Mouse (Mus musculus): ENCODE results near the gene Phyhd1. TPM values are rescaled to one million over a fixed set of nuclear protein-coding genes. Genes with fewer than 3 reads are reported as not detected.

The Phyhd1 gene
- total RNA-seq, 2 experiments from 2014 or later = 94.8 to 104 TPM

- intact Hi-C loops (cut with DNase I) = loop anchor here (1.0 to 5.0 kb wide), 4 partner anchors 33 to 141 kb away; partner anchors contain the start of genes Endog, Kyat1 and Lrrc8a
- DNase-seq (ENCODE audit: low spot score) = peak; percentile 75
Observed at GRCm38 (mm10) chr2:30270134-30270533, 4.1 kb downstream of the Phyhd1 start.

- intact Hi-C loops (cut with DNase I) = no loop called here
- DNase-seq (ENCODE audit: low spot score) = no peak
Observed at GRCm38 (mm10) chr2:30280743-30281142, 14.7 kb downstream of the Phyhd1 start, which contains the start of gene Gm28038. TSS of gene Gm28038 (plus strand) at chr2:30281043.

- no peak for DNase-seq (ENCODE audit: low spot score)
- intact Hi-C loops (cut with DNase I) = no loop called here
Observed at GRCm38 (mm10) chr2:30281651-30282050, 15.6 kb downstream of the Phyhd1 start.

GRCm38 (mm10) chr2:30283193-30283592 is 17.2 kb downstream of the Phyhd1 start:
- DNase-seq (ENCODE audit: low spot score) = no peak
- intact Hi-C loops (cut with DNase I) = no loop called here

- intact Hi-C loops (cut with DNase I) = no loop called here
- DNase-seq (ENCODE audit: low spot score) = no peak
Observed at GRCm38 (mm10) chr2:30285004-30285403, 19.0 kb downstream of the Phyhd1 start.

GRCm38 (mm10) chr2:30285416-30286181 is 19.6 kb downstream of the Phyhd1 start:
- intact Hi-C loops (cut with DNase I) = no loop called here
- no peak for DNase-seq (ENCODE audit: low spot score)

- peak; percentile 91 for DNase-seq (ENCODE audit: low spot score)
- intact Hi-C loops (cut with DNase I) = no loop called here
Observed at GRCm38 (mm10) chr2:30286192-30287026, 20.4 kb downstream of the Phyhd1 start, which contains the start of the genes Dolk and Nup188. TSS of gene Dolk (minus strand) at chr2:30286334. TSS of gene Nup188 (plus strand) at chr2:30286397.

- intact Hi-C loops (cut with DNase I) = no loop called here
- DNase-seq (ENCODE audit: low spot score) = no peak
Observed at GRCm38 (mm10) chr2:30287027-30287373, 21.0 kb downstream of the Phyhd1 start.

- intact Hi-C loops (cut with DNase I) = no loop called here
- no peak for DNase-seq (ENCODE audit: low spot score)
Observed at GRCm38 (mm10) chr2:30299525-30299924, 33.5 kb downstream of the Phyhd1 start.

- no peak for DNase-seq (ENCODE audit: low spot score)
Observed at GRCm38 (mm10) chr2:30299966-30300365, 34.0 kb downstream of the Phyhd1 start.

GRCm38 (mm10) chr2:30306087-30306486 is 40.1 kb downstream of the Phyhd1 start:
- intact Hi-C loops (cut with DNase I) = no loop called here

More at GRCm38 (mm10) chr2:30299966-30300365, 34.0 kb downstream of the Phyhd1 start:
- intact Hi-C loops (cut with DNase I) = no loop called here

GRCm38 (mm10) chr2:30309351-30309750 is 43.3 kb downstream of the Phyhd1 start:
- intact Hi-C loops (cut with DNase I) = no loop called here
- no peak for DNase-seq (ENCODE audit: low spot score)

More at GRCm38 (mm10) chr2:30306087-30306486, 40.1 kb downstream of the Phyhd1 start:
- DNase-seq (ENCODE audit: low spot score) = no peak

- intact Hi-C loops (cut with DNase I) = no loop called here
- no peak for DNase-seq (ENCODE audit: low spot score)
Observed at GRCm38 (mm10) chr2:30311481-30311880, 45.5 kb downstream of the Phyhd1 start.

- intact Hi-C loops (cut with DNase I) = no loop called here
Observed at GRCm38 (mm10) chr2:30316136-30316535, 50.1 kb downstream of the Phyhd1 start.

GRCm38 (mm10) chr2:30316955-30317354 is 51.0 kb downstream of the Phyhd1 start:
- DNase-seq (ENCODE audit: low spot score) = no peak
- intact Hi-C loops (cut with DNase I) = no loop called here

More at GRCm38 (mm10) chr2:30316136-30316535, 50.1 kb downstream of the Phyhd1 start:
- no peak for DNase-seq (ENCODE audit: low spot score)

- DNase-seq (ENCODE audit: low spot score) = no peak
- intact Hi-C loops (cut with DNase I) = no loop called here
Observed at GRCm38 (mm10) chr2:30319260-30319659, 53.3 kb downstream of the Phyhd1 start.

- intact Hi-C loops (cut with DNase I) = no loop called here
- DNase-seq (ENCODE audit: low spot score) = no peak
Observed at GRCm38 (mm10) chr2:30323111-30323510, 57.1 kb downstream of the Phyhd1 start.

GRCm38 (mm10) chr2:30325296-30325695 is 59.3 kb downstream of the Phyhd1 start:
- no peak for DNase-seq (ENCODE audit: low spot score)
- intact Hi-C loops (cut with DNase I) = no loop called here

GRCm38 (mm10) chr2:30327276-30327675 is 61.3 kb downstream of the Phyhd1 start:
- intact Hi-C loops (cut with DNase I) = no loop called here
- DNase-seq (ENCODE audit: low spot score) = no peak

- intact Hi-C loops (cut with DNase I) = no loop called here
- DNase-seq (ENCODE audit: low spot score) = no peak
Observed at GRCm38 (mm10) chr2:30328791-30329190, 62.8 kb downstream of the Phyhd1 start.
